Mouse (Mus musculus): ENCODE data around the gene Frmd4a.

Frmd4a gene

DNA sequence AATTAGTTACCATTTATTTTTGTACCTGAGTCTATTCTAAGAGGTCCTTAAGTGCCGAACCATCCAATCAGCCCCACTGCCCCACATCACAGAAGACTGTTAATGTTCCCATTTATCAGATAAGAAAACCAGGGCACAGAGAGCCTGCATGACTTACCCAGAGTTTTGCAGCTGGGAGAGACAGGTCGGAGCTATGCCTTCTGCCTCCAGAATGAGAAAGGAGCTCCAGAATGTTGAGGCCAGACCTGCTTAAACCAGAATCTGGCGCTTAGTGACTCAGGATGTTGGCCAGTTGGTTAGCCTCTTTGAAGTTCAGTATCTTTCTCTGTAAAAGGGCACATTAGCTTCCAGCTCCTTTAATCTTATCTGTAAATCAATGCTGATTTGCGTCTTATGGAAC is 422.4 kb downstream of the Frmd4a start:
- DNase-seq (ENCODE audit: low spot score), result no peak

- no peak for DNase-seq (ENCODE audit: low spot score)
Measured at GRCm38 (mm10) chr2:4441840-4442239, 424.3 kb downstream of the Frmd4a start.

DNA sequence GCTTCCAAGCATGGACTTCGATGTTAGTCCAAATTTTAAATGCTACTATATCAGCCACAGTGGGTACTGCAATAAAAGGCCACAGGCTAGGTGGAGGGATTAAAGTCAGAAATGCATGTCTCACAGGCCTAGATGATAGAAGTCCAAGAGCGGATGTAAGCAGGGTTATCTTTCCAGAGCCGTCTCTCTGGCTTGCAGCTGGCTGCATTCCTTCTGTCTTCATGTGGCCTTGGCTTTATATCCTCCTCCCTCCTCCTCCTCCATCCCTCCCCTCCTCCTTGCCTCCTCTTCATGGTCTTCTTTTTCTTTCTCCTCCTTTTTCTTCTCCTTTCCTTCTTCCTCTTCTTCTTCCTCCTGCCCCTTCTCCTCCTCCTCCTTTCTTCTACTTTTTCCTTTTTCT is 427.2 kb downstream of the Frmd4a start:
- no peak for DNase-seq (ENCODE audit: low spot score)

GRCm38 (mm10) chr2:4445629-4446400 is 428.3 kb downstream of the Frmd4a start:
- DNase-seq (ENCODE audit: low spot score), result peak; percentile 71

- DNase-seq (ENCODE audit: low spot score), result no peak
Measured at GRCm38 (mm10) chr2:4449860-4450480, 432.5 kb downstream of the Frmd4a start.

DNA sequence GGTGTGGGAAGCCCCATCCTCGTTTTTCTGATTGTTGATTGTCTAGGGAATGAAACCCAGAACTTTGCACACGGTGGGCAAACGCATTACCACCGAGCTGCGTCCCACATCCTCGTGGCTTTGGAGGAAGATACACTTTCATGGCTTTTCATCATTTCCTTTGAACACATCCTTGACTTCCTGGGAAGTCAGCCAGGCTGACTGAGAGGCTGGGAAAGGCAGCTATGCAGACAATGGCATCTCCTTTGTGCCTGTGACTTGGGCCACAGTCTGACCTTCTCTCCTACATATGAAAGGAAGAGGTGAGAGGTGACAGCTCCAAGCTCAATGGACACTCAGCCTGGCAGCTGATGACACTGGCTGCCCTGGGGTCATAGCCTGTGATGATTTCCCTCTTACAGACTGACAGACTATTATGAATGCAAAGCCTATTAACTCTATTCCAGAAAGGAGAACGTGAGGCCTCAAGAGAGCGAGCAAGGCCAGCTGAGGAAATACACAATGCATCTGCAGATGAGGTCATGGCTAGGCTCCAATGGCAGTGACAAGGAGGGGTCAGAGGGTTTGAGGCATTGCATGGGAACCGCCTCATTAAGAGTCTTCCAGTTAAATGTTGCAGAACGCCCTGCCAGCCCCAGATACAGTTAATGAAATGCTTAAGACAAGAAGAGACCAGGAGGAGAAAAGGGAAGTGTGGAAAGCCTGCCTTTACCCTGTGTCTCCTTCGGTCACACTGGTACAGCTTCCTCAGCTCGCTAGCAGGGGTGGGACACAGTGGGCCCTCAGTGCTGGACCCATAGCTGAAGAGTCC is 435.3 kb downstream of the Frmd4a start:
- DNase-seq (ENCODE audit: low spot score), result no peak

GRCm38 (mm10) chr2:4455097-4456025 is 437.8 kb downstream of the Frmd4a start:
- DNase-seq (ENCODE audit: low spot score), result no peak

DNA sequence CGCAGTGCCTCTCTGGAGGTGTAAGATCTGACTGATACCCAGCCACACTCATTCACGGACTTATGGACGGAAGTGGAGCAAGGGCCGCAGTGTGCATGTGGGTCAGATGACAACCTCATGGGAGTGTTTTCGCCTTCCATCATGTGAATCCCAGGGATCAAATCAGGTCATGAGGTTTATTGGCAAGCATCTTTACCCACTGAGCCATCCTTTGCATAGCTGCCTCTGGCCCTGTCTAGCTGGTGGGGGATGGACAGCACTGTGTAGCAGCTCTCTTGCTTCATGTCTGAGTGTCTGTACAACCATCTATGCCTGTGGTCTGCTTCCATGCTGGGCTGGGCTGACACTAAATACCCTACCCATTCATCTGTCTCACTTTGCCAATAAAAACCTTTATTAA is 443.4 kb downstream of the Frmd4a start:
- DNase-seq (ENCODE audit: low spot score), result no peak

- no peak for DNase-seq (ENCODE audit: low spot score)
Measured at GRCm38 (mm10) chr2:4461514-4461913, 444.0 kb downstream of the Frmd4a start.

DNA sequence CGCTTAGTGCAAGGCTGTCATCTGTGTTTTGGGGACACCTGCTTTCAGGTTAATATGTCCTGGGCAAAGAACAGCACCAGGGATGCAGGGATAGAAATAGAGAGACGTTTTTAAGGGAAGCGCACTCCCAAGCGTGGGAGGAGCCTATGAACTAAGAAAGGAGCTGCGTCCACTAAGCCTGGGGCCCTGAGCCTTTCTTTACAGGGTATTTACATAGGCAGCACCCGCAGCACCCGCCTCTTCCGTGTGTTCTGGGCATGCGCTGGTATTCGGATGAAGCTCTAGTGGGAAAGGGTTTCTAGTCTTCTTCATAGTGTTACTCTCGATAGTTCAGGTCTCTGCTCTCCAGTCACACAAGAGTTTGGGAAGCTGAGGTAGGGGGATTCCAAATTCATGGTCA is 445.0 kb downstream of the Frmd4a start:
- DNase-seq (ENCODE audit: low spot score), result no peak

DNA sequence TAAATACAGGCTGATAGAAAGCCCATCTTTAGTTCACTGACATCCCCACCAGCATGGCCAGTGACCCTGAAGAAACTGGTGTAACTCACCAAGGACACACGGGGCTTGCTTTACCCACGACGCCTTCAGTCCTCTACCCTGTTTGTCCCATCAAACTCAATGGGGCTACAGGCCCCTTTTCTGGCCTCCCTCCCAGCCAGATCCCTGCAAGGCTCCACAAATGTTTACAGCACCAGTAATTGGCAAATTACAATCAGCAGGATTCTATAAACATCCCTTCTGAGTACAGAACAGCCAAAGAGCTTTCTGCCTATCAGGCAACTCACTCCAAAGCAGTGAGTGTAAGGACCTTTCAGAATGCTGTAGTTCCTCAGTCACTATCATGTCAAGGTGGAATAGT is 448.6 kb downstream of the Frmd4a start:
- DNase-seq (ENCODE audit: low spot score), result no peak

DNA sequence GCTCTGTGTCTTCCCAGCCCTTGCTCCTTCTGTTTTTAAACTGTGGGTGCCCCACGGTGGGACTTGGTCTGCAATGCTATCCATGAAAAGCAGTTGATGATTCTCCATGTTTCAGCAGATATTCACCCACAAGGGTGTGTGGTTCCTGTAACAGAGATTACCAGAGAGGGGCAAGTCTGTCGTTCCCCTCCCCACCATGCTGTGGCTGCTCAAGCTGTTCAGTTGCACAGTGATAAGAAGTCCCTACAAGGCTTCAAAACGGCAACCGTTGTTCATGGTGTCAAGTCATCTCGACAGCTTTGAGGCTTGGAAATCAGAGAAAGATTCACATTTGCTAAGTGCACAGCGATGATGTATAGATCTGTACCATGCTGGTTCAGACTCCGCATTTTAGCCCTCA is 449.8 kb downstream of the Frmd4a start:
- no peak for DNase-seq (ENCODE audit: low spot score)

GRCm38 (mm10) chr2:4472760-4473480 is 455.4 kb downstream of the Frmd4a start:
- DNase-seq (ENCODE audit: low spot score), result no peak

DNA sequence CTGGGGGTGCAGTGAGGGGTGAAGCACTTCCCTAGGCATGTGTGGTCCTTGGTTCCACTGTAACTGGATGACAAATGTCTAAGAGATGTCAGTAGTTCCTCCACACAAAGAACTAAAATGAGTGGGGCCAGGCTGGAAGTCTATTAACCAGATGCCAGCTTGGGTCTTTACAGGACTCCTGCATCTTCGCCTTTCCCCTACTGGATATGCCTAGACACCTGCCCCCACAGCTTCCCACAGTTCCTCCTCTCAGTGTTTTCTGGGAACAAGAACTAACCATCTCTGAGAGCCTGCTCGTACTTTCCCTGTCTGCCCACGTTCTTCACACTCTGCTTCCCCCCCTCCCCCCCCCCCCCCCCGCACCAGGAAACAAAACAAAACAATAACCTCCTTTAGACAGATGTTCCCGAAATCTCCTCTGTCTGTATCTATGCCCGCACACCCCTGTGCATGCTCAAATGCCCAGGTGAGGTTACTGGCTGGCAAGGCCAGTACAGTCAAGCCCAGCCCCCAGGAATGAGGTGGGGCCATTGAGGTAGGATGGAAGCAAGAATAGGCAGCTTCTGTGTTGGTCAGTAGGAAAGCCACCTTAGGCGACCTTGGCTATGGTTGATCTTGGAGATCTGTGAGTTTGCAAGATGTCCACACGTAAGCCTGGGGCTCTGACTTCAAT is 456.5 kb downstream of the Frmd4a start:
- DNase-seq (ENCODE audit: low spot score), result no peak

- no peak for DNase-seq (ENCODE audit: low spot score)
Measured at GRCm38 (mm10) chr2:4474539-4474937, 457.0 kb downstream of the Frmd4a start.

DNA sequence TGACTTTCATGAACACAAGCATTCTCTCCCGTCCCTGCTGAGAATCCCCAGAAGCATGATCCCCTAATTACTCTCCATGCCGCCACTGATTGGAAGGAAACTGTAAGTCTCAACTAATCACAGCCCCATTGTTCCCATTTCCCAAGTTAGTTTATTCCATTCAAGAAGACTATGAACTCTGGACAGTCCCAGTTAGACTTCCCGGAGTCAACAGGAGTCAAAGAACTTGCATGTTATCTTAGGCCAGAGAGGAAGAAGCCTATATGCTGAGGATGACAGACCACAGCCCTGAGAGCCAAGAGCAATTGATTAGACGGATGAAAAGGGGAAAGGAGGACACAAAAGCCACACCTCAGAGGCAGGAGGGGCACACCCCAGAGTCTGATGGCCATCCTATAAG is 458.5 kb downstream of the Frmd4a start:
- DNase-seq (ENCODE audit: low spot score), result no peak

DNA sequence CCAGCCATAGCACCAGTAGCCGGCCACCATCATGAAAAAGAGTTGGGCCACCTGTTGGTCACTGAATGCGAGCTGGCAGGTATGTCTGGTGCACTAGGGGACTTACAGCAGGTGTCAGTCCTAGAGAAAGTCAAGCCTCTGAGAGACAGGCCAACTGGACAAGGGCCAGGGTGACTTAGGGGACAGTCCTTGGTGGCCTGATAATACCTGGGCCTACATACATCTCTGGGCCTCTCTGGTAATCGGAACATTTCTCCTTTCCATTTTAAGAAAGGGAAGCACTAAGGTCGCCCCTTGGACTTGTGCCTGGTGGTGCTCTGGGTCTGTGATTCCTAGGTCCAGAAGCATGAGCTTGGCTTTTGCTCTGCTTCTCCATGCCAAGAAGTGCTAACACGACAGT is 459.1 kb downstream of the Frmd4a start:
- DNase-seq (ENCODE audit: low spot score), result no peak

DNA sequence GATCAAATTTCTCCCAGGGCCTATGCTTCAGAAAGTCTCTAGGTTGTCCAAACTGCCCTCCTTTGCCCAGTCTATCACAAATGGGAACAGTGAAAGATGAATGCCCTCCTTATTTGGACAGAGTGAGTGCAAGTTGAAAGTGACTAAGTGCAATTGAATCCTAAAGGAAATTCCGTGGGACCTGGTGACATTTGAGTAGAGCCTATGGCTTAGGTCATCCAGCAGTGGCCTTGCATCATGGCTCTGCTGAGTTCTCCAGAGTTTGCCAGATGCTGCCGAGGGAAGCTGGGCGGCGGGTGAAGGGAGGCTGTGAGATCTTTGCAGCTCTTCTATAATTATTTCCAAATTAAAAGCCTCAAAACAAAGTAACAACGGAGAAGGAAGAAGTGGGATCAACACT is 459.8 kb downstream of the Frmd4a start:
- no peak for DNase-seq (ENCODE audit: low spot score)

DNA sequence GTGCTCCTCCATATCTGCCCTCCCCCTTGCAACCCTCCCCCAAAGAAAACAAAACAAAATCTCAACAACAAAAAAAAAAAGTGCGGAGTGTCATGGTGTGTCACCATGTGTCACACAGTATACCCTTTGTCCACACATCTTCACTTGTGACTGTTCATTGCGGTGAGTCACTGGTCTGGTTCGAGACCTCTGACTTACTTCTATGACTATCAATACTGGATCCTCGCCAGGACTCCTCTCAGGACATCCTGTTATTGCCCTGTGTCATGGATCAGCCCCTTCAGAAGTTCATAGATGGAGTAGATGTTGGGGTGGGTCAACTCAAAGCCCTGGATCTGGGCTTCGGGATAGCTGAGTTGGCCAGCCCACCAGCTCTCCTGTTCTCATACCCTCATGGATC is 462.7 kb downstream of the Frmd4a start:
- DNase-seq (ENCODE audit: low spot score), result no peak

DNA sequence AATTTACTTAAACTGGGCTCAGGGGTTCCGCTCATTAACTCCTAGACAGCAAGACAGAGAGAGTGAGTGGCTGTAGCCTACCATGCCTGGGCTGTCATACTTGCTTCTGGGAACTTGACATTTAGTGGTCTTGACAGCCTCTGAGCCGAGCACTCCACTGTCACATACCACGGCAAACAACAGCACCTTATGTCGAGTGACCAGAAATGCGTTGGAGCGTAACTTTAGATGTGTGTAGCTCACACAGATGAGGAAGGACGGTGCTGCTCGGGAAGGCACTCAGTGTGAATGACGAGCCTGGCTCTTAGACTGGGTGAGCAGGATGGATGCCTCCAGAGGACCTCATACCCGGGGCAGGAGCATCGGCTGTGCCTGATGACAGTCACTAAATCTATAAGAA is 463.6 kb downstream of the Frmd4a start:
- no peak for DNase-seq (ENCODE audit: low spot score)

- DNase-seq (ENCODE audit: low spot score), result no peak
Measured at GRCm38 (mm10) chr2:4486185-4486584, 468.7 kb downstream of the Frmd4a start.
